Mouse (Mus musculus): ENCODE results near the gene Ppm1n. TPM values are rescaled to one million over a fixed set of nuclear protein-coding genes. Genes with fewer than 3 reads are reported as not detected.

Gene Ppm1n
- polyA plus RNA-seq, 1 experiment from 2014 or later = 0.17 TPM

DNA sequence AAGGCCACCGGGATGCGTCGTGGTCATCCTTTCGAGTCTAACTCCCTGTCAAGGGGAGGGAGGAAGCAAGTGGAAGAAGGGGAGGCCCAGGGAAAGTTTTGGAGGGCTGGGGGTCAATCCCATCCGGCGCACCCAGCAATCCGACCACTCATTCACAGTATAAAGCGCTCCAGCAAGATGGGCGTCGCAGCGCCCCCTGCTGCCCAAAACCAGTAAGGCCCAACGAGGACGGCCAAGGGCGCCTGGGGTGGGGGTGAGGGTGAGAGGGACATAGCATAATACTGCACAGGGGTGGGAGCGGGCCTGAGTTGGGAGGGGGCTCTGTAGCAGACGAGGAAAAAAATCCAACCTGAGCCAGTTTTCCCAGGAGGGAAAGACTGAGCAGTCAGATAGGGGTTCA is 23.9 kb upstream of the Ppm1n start:
- no peak for ATAC-seq (ENCODE audit: insufficient read depth, low FRiP score)
- peak overlapping the region; percentile 13; the same call in 1 of the 2 replicates for H3K9ac ChIP-seq (ENCODE audit: low read length)
- H3K27me3 ChIP-seq (ENCODE audit: control insufficient read depth, insufficient read depth, low read length) = peaks cover 45% of the 10 kb centered on the region
- no peaks in the 10 kb centered on the region for H3K36me3 ChIP-seq (ENCODE audit: control insufficient read depth, insufficient read depth, low read length)
- H3K4me1 ChIP-seq (ENCODE audit: control insufficient read depth, insufficient read depth, low read length) = peaks cover 16% of the 10 kb centered on the region
- H3K4me2 ChIP-seq (ENCODE audit: low read depth, low read length) = peak overlapping the region; percentile 30
- H3K9me3 ChIP-seq (replicated peaks; ENCODE audit: control insufficient read depth, low read length) = no peaks in the 10 kb centered on the region
- no peak overlapping the region for H3K27ac ChIP-seq (ENCODE audit: low read length)
- no peak overlapping the region for H3K4me3 ChIP-seq (replicated peaks; ENCODE audit: low read length)
- WGBS = under 1% methylated on average over 16 of the region's 16 CpGs

GRCm38 (mm10) chr7:19303046-19303305 is 23.1 kb upstream of the Ppm1n start:
- no peak overlapping the region for H3K4me3 ChIP-seq (replicated peaks; ENCODE audit: low read length)
- H3K36me3 ChIP-seq (ENCODE audit: control insufficient read depth, insufficient read depth, low read length) = no peaks in the 10 kb centered on the region
- H3K27ac ChIP-seq (ENCODE audit: low read length) = no peak overlapping the region
- H3K9me3 ChIP-seq (replicated peaks; ENCODE audit: control insufficient read depth, low read length) = no peaks in the 10 kb centered on the region
- H3K4me1 ChIP-seq (ENCODE audit: control insufficient read depth, insufficient read depth, low read length) = peaks cover 16% of the 10 kb centered on the region
- no peak overlapping the region for H3K9ac ChIP-seq (ENCODE audit: low read length)
- H3K27me3 ChIP-seq (ENCODE audit: control insufficient read depth, insufficient read depth, low read length) = peaks cover 45% of the 10 kb centered on the region
- 84% methylated on average over 12 of the region's 12 CpGs for WGBS
- no peak for ATAC-seq (ENCODE audit: insufficient read depth, low FRiP score)
- H3K4me2 ChIP-seq (ENCODE audit: low read depth, low read length) = no peak overlapping the region

DNA sequence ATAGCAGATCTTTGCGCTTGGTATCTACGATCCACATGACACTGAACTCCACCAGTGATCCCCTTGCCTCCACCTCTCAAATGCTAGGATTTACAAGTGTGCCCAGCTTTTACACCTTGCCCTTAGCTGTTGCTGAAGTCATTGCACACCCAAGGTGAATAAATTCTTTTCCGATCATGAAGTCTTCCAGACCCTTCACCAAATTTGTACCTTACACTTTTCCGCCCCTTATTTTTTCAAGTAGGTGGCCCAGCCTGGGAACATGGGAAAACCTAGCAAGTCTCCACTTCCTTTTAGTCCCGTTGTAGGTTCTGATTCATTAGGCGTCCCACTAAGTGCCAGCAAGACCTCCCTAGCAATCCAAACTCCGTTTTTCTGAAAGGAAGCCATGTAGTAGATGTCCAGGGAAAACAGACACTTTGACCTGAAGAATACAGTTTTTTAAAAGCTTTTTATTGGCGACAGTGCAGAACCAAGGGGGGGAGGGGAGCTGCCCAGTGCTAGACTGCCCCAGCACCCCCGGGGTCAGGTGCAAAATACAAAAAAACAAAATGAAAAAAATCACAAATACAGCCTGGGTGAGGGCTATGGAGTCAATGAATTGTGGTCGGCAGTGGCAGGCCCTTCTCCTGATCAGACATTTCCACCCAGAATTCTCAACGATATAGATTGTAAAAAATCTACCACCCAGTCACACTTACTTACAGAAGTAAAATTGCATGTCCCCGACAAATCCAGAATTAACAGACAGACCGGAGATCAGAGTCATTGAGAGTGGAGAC is 22.6 kb upstream of the Ppm1n start:
- ATAC-seq (ENCODE audit: insufficient read depth, low FRiP score) = no peak
- Histone ChIP-seq H3K9ac (ENCODE audit: low read length) (0 out of 2 replicates have a peak overlapping the region, but pooled peaks have one; percentile 42), H3K9me3 (replicated peaks; ENCODE audit: control insufficient read depth, low read length) (no peaks in the 10 kb centered on the region), H3K4me1 (ENCODE audit: control insufficient read depth, insufficient read depth, low read length) (peaks cover 13% of the 10 kb centered on the region; the same call in 1 of the 2 replicates), H3K4me3 (replicated peaks; ENCODE audit: low read length) (peak overlapping the region; percentile 53; the same call in 1 of the 2 replicates), H3K36me3 (ENCODE audit: control insufficient read depth, insufficient read depth, low read length) (no peaks in the 10 kb centered on the region), H3K4me2 (ENCODE audit: low read depth, low read length) (no peak overlapping the region), H3K27ac (ENCODE audit: low read length) (no peak overlapping the region), H3K27me3 (ENCODE audit: control insufficient read depth, insufficient read depth, low read length) (peaks cover 45% of the 10 kb centered on the region)
- 49% methylated on average over 13 of the region's 13 CpGs for WGBS

DNA sequence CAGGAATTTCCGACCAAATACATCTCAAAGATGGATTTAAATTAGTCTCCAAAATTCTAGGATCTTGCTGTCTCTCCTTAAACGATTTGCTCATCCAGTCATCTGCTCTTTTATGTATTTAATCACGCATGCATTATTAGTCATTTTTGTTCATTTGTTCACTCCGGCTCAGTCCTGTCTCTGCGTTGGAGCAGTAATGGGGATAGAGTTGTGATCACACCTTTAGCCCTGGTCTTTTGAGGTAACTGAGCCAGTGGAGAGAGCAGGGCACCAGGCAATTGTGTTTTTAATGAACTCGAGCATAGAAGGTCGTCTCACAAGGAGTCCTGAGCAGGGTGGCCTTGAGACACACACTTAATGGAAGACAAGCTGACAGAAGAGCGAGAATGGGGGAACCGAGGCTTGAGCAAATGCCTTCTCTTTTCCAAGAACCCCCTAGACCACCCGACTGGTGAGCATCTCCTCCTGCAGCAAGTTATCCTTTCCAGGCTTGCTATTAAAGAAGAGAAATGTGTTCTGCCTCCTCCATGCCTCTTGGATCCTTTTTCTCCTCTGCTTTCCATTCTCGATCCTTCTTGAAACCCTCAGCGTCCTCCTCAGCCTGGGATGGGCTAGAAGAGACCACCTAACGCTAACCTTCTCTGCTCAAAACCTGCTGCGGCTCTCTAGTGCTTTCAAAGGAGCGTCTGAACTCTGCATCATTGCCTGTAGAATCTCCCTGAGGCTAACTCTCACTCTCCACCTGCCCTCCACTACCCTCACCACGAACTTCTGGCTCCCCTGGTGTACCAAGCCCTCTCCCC is 21.8 kb upstream of the Ppm1n start:
- peaks cover 13% of the 10 kb centered on the region; the same call in 1 of the 2 replicates for H3K4me1 ChIP-seq (ENCODE audit: control insufficient read depth, insufficient read depth, low read length)
- peak overlapping the region; percentile 42; the same call in 1 of the 2 replicates for H3K9ac ChIP-seq (ENCODE audit: low read length)
- H3K9me3 ChIP-seq (replicated peaks; ENCODE audit: control insufficient read depth, low read length) = no peaks in the 10 kb centered on the region
- no peaks in the 10 kb centered on the region for H3K36me3 ChIP-seq (ENCODE audit: control insufficient read depth, insufficient read depth, low read length)
- H3K4me2 ChIP-seq (ENCODE audit: low read depth, low read length) = peak overlapping the region; percentile 52
- H3K4me3 ChIP-seq (replicated peaks; ENCODE audit: low read length) = peak overlapping the region; percentile 53
- WGBS = 8% methylated on average over 16 of the region's 16 CpGs
- no peak overlapping the region for H3K27ac ChIP-seq (ENCODE audit: low read length)
- peaks cover 38% of the 10 kb centered on the region for H3K27me3 ChIP-seq (ENCODE audit: control insufficient read depth, insufficient read depth, low read length)
- no peak for ATAC-seq (ENCODE audit: insufficient read depth, low FRiP score)

DNA sequence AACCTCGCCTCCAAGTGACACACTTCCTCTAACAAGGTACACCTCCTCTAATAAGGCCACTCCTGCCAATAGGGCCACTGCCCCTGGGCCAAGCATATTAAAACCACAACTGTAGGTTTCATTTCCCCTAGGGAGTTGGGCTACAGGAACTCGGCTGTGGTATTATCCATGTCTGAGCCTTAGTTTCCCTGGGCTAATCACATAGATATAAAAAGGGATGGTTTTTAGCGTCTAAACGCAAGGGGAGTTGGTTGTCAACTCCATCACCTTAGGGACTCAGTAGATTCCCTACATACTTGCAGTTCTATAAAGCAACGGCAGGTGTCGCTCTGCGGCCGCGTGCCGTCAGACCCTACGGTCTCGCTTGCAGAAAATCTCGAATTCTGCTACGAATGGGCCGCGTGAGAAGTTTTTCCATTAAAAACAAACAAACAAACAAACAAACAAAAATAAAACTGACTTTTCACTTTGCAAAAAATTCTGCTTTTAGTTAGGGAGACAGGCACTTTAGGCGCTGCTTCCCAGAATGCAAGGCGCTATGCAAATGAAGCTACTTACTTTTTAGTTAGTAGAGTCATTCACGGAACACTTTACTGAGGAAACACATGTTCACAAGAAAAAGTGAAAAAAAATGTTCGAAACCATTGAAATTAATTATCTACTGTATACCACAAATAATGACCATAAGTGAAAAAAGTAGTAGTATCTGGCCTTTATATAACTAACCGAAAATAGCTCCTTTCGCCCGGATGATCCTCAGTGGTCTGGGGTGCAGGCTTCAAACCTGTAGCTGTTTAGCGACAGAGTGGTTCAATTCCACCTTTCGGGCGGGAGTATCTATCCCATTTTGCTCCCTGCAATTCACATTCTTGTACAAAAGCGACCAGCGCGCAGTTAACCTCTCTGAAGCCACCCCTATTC is 20.9 kb upstream of the Ppm1n start:
- Histone ChIP-seq H3K27ac (ENCODE audit: low read length) (no peak overlapping the region), H3K4me1 (ENCODE audit: control insufficient read depth, insufficient read depth, low read length) (peaks cover 13% of the 10 kb centered on the region; the same call in 1 of the 2 replicates), H3K36me3 (ENCODE audit: control insufficient read depth, insufficient read depth, low read length) (no peaks in the 10 kb centered on the region), H3K9ac (ENCODE audit: low read length) (peak overlapping the region; percentile 46), H3K4me3 (replicated peaks; ENCODE audit: low read length) (peak overlapping the region; percentile 53), H3K4me2 (ENCODE audit: low read depth, low read length) (peak overlapping the region; percentile 52), H3K9me3 (replicated peaks; ENCODE audit: control insufficient read depth, low read length) (no peaks in the 10 kb centered on the region), H3K27me3 (ENCODE audit: control insufficient read depth, insufficient read depth, low read length) (peaks cover 34% of the 10 kb centered on the region)
- under 1% methylated on average over 29 of the region's 29 CpGs for WGBS
- peak; percentile 86 for ATAC-seq (ENCODE audit: insufficient read depth, low FRiP score)

DNA sequence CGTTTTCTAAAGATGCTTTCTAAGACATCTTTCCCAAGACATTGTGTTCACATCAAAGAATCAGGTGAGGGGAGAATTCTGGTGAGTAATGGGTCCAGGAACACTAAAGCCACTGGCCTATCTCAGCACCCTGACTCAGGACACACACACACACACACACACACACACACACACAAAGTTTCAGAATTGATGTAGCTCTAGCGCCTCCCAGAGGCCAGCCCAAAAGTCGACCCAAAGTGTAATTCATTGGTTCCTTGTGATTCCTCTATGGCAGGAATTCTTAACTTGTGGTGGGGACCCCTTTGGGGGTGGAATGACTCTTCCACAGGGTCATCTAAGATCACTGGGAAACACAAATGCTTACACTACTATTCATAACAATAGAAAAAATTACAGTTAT is 19.3 kb upstream of the Ppm1n start:
- Histone ChIP-seq H3K4me1 (ENCODE audit: control insufficient read depth, insufficient read depth, low read length) (peaks cover 13% of the 10 kb centered on the region; the same call in 1 of the 2 replicates), H3K4me2 (ENCODE audit: low read depth, low read length) (no peak overlapping the region), H3K27me3 (ENCODE audit: control insufficient read depth, insufficient read depth, low read length) (peaks cover 18% of the 10 kb centered on the region), H3K9ac (ENCODE audit: low read length) (no peak overlapping the region), H3K4me3 (replicated peaks; ENCODE audit: low read length) (no peak overlapping the region), H3K9me3 (replicated peaks; ENCODE audit: control insufficient read depth, low read length) (no peaks in the 10 kb centered on the region), H3K36me3 (ENCODE audit: control insufficient read depth, insufficient read depth, low read length) (no peaks in the 10 kb centered on the region), H3K27ac (ENCODE audit: low read length) (no peak overlapping the region)
- 18% methylated on average over 3 of the region's 3 CpGs for WGBS
- no peak for ATAC-seq (ENCODE audit: insufficient read depth, low FRiP score)

- Histone ChIP-seq H3K4me1 (ENCODE audit: control insufficient read depth, insufficient read depth, low read length) (0 out of 2 replicates have a peak, but pooled peaks cover 7% of the 10 kb centered on the region), H3K4me2 (ENCODE audit: low read depth, low read length) (no peak overlapping the region), H3K9ac (ENCODE audit: low read length) (no peak overlapping the region), H3K36me3 (ENCODE audit: control insufficient read depth, insufficient read depth, low read length) (no peaks in the 10 kb centered on the region), H3K27me3 (ENCODE audit: control insufficient read depth, insufficient read depth, low read length) (peaks cover 7% of the 10 kb centered on the region; the same call in 1 of the 2 replicates), H3K9me3 (replicated peaks; ENCODE audit: control insufficient read depth, low read length) (no peaks in the 10 kb centered on the region), H3K27ac (ENCODE audit: low read length) (no peak overlapping the region), H3K4me3 (replicated peaks; ENCODE audit: low read length) (no peak overlapping the region)
- ATAC-seq (ENCODE audit: insufficient read depth, low FRiP score) = no peak
- 90% methylated on average over 5 of the region's 5 CpGs for WGBS
Observed at GRCm38 (mm10) chr7:19297794-19298193, 17.9 kb upstream of the Ppm1n start.

DNA sequence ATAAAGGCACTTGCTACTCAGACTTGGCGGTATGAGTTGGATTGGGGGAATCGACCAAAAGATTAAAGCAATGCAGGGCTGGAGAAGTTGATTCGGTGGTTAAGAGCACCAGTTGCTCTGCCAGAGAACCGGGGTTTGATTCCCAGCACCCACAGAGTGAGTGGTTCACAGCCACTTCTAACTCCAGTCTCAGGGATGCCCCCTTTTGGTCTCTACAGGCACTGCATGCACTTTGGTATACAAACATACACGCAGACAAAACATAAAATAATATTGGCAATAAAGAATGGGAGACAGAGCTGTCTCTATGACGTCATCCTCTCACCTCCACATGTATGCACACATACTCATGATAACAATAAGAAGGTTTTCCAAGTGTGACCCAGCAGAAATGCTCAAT is 17.2 kb upstream of the Ppm1n start:
- 0 out of 2 replicates have a peak, but pooled peaks cover 7% of the 10 kb centered on the region for H3K4me1 ChIP-seq (ENCODE audit: control insufficient read depth, insufficient read depth, low read length)
- H3K27me3 ChIP-seq (ENCODE audit: control insufficient read depth, insufficient read depth, low read length) = 0 out of 2 replicates have a peak, but pooled peaks cover under 1% of the 10 kb centered on the region
- H3K9ac ChIP-seq (ENCODE audit: low read length) = no peak overlapping the region
- no peak overlapping the region for H3K4me2 ChIP-seq (ENCODE audit: low read depth, low read length)
- H3K4me3 ChIP-seq (replicated peaks; ENCODE audit: low read length) = no peak overlapping the region
- no peaks in the 10 kb centered on the region for H3K9me3 ChIP-seq (replicated peaks; ENCODE audit: control insufficient read depth, low read length)
- no peak overlapping the region for H3K27ac ChIP-seq (ENCODE audit: low read length)
- ATAC-seq (ENCODE audit: insufficient read depth, low FRiP score) = no peak
- 86% methylated on average over 6 of the region's 6 CpGs for WGBS
- no peaks in the 10 kb centered on the region for H3K36me3 ChIP-seq (ENCODE audit: control insufficient read depth, insufficient read depth, low read length)
